Mouse (Mus musculus): ENCODE measurements at regions not wholly inside any gene's neighbourhood (a gene's known extent, or its start where the extent isn't known, plus 50 kb on each side); places are given as distances from the start of the nearest gene placed in this dataset.

DNA sequence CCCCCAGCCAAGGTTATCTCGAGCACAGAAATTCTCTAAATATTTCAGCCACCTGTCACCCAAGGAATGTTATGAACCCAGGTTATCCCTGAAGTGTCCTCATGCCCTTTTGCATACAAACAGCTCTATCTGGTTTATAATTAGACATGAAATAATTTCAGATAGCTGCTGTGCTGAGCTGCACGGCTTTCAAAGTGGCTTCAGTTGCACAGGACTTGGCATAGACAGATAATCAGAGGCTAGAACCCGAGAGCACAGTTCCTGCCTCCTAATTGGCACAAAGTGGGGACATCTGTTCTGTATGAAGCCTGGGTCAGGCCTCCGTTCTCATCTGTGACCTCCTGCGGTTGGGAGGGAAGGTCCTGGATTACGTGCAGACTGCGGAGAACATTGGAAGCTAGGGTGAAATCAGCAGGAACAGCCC, 72.3 kb downstream of the Slc4a3 start:
- TF ChIP-seq HCFC1 (IDR thresholded peaks at IDR 0.05; ENCODE audit: borderline replicate concordance, insufficient read depth, low read length) = no peak
- no peak for TF ChIP-seq ZC3H11A (IDR thresholded peaks at IDR 0.05; ENCODE audit: borderline replicate concordance, low read depth, low read length)
- TF ChIP-seq MAFK (IDR thresholded peaks at IDR 0.05; ENCODE audit: insufficient read depth, low read depth, low read length) = no peak
- no peak for TF ChIP-seq CHD2 (IDR thresholded peaks at IDR 0.05; ENCODE audit: low read depth, low read length)
- no peak for TF ChIP-seq ZNF384 (IDR thresholded peaks at IDR 0.05; ENCODE audit: low read depth, low read length)

All from ES-E14 (cell line).